Mouse (Mus musculus): ENCODE results near the gene 4930415O20Rik.

GRCm38 (mm10) chr15:98536828-98537510 lies 33.8 kb upstream of the 4930415O20Rik start:
- TF ChIP-seq CTCF (IDR thresholded peaks at IDR 0.05; ENCODE audit: insufficient read depth, low read length) (no peak), POLR2A (IDR thresholded peaks at IDR 0.05; ENCODE audit: borderline replicate concordance, extremely low read depth, low read depth, low read length) (no peak)
